In the genomic region with DNA sequence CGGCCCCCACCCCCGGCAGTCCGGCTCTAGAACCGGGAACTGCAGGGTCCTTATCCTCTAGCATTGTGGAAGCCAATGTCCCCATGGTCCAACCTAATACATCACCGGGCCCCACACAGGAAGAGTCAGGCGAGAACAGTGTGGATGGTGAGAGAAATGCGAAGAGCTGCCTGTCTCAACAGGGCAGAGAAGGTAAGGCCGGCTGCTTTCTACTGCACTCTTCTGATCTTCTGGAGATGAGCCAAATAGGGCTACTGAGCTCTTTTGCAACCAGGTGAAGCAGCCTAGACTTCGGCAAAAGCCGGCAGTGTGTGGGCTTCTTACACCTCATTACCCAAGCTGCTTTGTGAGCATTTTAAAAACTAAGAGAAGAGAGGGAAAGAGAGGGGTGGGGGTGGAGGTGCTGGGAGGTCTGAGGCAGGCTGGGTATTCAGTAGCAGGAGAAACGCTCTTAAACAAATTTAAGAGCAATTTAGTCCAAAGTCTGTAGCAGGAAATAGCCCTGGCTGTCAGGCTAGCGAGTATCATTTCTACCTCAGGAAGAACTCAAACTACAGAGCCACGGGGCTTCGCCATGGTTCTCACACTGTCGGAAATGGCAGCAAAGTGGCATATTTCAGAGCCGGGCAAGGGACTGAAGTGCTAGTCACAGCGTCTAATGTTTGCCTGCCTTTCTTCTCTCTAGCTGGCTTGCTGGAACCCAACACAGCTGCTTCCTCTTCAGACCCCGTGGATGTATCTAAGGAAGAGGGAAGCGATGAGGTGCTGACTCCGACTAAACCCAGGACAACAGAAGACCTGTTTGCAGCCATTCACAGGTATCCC, we compare ENCODE assay signal across 9 mouse cellular contexts. TPM values are rescaled to one million over a fixed set of nuclear protein-coding genes. Genes with fewer than 3 reads are reported as not detected.
DNase-seq lines count a peak whose midpoint lies in the region; ATAC-seq and TF ChIP-seq lines count a peak whose summit lies in the region.
"Had no signal": no experiment of that assay in that cellular context is flagged by ENCODE, and none has a peak within 500 bp of the region (broad histone marks: within the 10 kb centered on the region; RNA-seq: fewer than 3 reads in every experiment).

No protein-coding gene starts in this region.

- ATAC-seq in cerebellum, adult (ENCODE audit: insufficient number of reproducible peaks, low FRiP score, low TSS enrichment), result peak; percentile 59
- ATAC-seq in midbrain, embryonic 15.5 days (replicated peaks), result peak; percentile 13; the same call in 1 of the 2 replicates
- no peak; the same call in none of the 2 replicates for ATAC-seq in midbrain, embryonic 13.5 days
- peak; percentile 14; the same call in 1 of the 2 replicates for ATAC-seq in hindbrain, embryonic 15.5 days (ENCODE audit: low FRiP score, low read depth)

- H3K4me1 ChIP-seq in midbrain, embryonic 15.5 days, result peaks cover 8% of the 10 kb centered on the region; the same call in 1 of the 2 replicates
- peaks cover 16% of the 10 kb centered on the region for H3K4me1 ChIP-seq in midbrain, embryonic 13.5 days (replicated peaks)
- peaks cover 31% of the 10 kb centered on the region for H3K4me1 ChIP-seq in hindbrain, embryonic 15.5 days (replicated peaks)
- no peaks in the 10 kb centered on the region; the same call in 1 of the 2 replicates for H3K4me1 ChIP-seq in small intestine, adult 2 months (ENCODE audit: control insufficient read depth, insufficient read depth, insufficient read length, low read length)

- TF ChIP-seq POLR2A in small intestine, adult 2 months (IDR thresholded peaks at IDR 0.05; ENCODE audit: low read depth, low read length), result no peak

- no peak overlapping the region for H3K4me2 ChIP-seq in midbrain, embryonic 15.5 days
- no peak overlapping the region for H3K4me2 ChIP-seq in midbrain, embryonic 13.5 days (replicated peaks)
- no peak overlapping the region for H3K4me2 ChIP-seq in hindbrain, embryonic 15.5 days

- no peak for DNase-seq in cerebellum, postnatal 4 days (ENCODE audit: low spot score in 2 of 2)
- DNase-seq in gastrocnemius, postnatal 10 days, result no peak
- DNase-seq in adrenal gland, postnatal 10 days, result no peak

- 75% methylated on average over 20 of the region's 20 CpGs for WGBS in midbrain, embryonic 15.5 days
- 79% methylated on average over 20 of the region's 20 CpGs for WGBS in midbrain, embryonic 13.5 days
- WGBS in hindbrain, embryonic 15.5 days, result 70% methylated on average over 20 of the region's 20 CpGs
- 43% methylated on average over 20 of the region's 20 CpGs for WGBS in small intestine, adult 2 months

- no peak overlapping the region for H3K27ac ChIP-seq in midbrain, embryonic 15.5 days
- no peak overlapping the region for H3K27ac ChIP-seq in midbrain, embryonic 13.5 days
- peak overlapping the region; percentile 61 for H3K27ac ChIP-seq in hindbrain, embryonic 15.5 days (replicated peaks)
- 0 out of 2 replicates have a peak overlapping the region, but pooled peaks have one; percentile 8 for H3K27ac ChIP-seq in small intestine, adult 2 months (ENCODE audit: insufficient read depth, low read depth, low read length)
- H3K27ac ChIP-seq: macrophage had no signal

- H3K4me3 ChIP-seq in midbrain, embryonic 15.5 days, result no peak overlapping the region
- no peak overlapping the region for H3K4me3 ChIP-seq in midbrain, embryonic 13.5 days (replicated peaks)
- H3K4me3 ChIP-seq in hindbrain, embryonic 15.5 days, result no peak overlapping the region
- no peak overlapping the region for H3K4me3 ChIP-seq in small intestine, adult 2 months (ENCODE audit: low read depth, low read length)

- H3K36me3 ChIP-seq in midbrain, embryonic 15.5 days (replicated peaks), result no peaks in the 10 kb centered on the region; the same call in 1 of the 2 replicates
- peaks cover 44% of the 10 kb centered on the region for H3K36me3 ChIP-seq in midbrain, embryonic 13.5 days
- H3K36me3 ChIP-seq in hindbrain, embryonic 15.5 days, result peaks cover 22% of the 10 kb centered on the region
- H3K36me3 ChIP-seq in small intestine, adult 2 months (ENCODE audit: control insufficient read depth, insufficient read depth, low read length), result peaks cover 56% of the 10 kb centered on the region

- no peaks in the 10 kb centered on the region for H3K9me3 ChIP-seq in midbrain, embryonic 15.5 days
- no peaks in the 10 kb centered on the region for H3K9me3 ChIP-seq in midbrain, embryonic 13.5 days
- H3K9me3 ChIP-seq in hindbrain, embryonic 15.5 days, result no peaks in the 10 kb centered on the region

- no peaks in the 10 kb centered on the region for H3K27me3 ChIP-seq in midbrain, embryonic 15.5 days (replicated peaks)
- no peaks in the 10 kb centered on the region for H3K27me3 ChIP-seq in midbrain, embryonic 13.5 days
- no peaks in the 10 kb centered on the region for H3K27me3 ChIP-seq in hindbrain, embryonic 15.5 days
- no peaks in the 10 kb centered on the region for H3K27me3 ChIP-seq in small intestine, adult 2 months (ENCODE audit: control insufficient read depth, insufficient read depth, low read length)

- no peak for TF ChIP-seq CTCF in small intestine, adult 2 months (IDR thresholded peaks at IDR 0.05; ENCODE audit: extremely low read depth, insufficient read length, insufficient replicate concordance, low read depth, low read length)

- H3K9ac ChIP-seq in midbrain, embryonic 15.5 days, result no peak overlapping the region
- H3K9ac ChIP-seq in midbrain, embryonic 13.5 days (replicated peaks), result no peak overlapping the region
- H3K9ac ChIP-seq in hindbrain, embryonic 15.5 days, result no peak overlapping the region

RNA-seq across cellular contexts. Expression of gene Hebp2, which starts 18.8 kb away (rescaled TPM):
- polyA plus RNA-seq in midbrain, embryonic 15.5 days (2015; fragmentation: Nextera tagmentation; extraction: Ambion mirVana), result 8.3 and 9.1 TPM in 2 replicates
- polyA plus RNA-seq in midbrain, embryonic 13.5 days (2015; fragmentation: Nextera tagmentation; extraction: Ambion mirVana), result 7.6 TPM in 2 replicates
- 11.8 and 13.7 TPM in 2 replicates for polyA plus RNA-seq in hindbrain, embryonic 15.5 days (2015; fragmentation: Nextera tagmentation; extraction: Ambion mirVana)
- 0.23 and 0.65 TPM in 2 replicates for polyA plus RNA-seq in small intestine, adult 2 months (2012; rRNA removed)
- 1 to 10 TPM; 1.7 to 2.6 TPM for total RNA-seq in gastrocnemius, postnatal 10 days (2021)
- total RNA-seq in adrenal gland, postnatal 10 days (2021), result 1 to 10 TPM; 5.1 to 6.9 TPM

Comparison
In these comparisons a context has a peak if more than half of its experiments do, and no peak if none do; other contexts are left out.
1. H3K27ac ChIP-seq: peak in hindbrain, embryonic 15.5 days (single experiment) and small intestine, adult 2 months (single experiment); none in midbrain, embryonic 15.5 days (single experiment) and midbrain, embryonic 13.5 days (single experiment).